Mouse (Mus musculus): ENCODE results near the gene Tmem252. TPM values are rescaled to one million over a fixed set of nuclear protein-coding genes. Genes with fewer than 3 reads are reported as not detected.

Tmem252 gene
- polyA plus RNA-seq (2017; shearing (Covaris generic)), result not detected

DNA sequence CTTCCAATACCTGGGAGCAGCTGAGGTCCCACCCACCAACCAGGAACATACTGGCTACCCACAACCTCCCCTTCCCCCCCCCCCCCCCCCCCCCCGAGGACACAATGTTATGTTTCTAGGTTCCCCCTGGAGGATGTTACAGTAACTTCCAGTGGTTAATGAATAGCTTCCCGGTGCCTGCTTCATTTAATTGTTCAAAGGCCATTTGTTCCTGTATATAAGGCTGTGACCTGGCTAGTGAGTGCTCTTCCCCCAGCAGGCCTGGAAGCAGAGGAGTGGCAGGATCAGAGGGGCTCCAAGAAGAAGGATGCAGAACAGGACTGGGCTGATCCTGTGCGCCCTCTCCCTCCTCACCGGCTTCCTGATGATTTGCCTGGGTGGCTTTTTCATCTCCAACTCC, at the start of gene Tmem252:
Tmem252 (plus strand) TSS at position 247 of the 400 bp plus-strand sequence.

Other genes with a start within 250 kb of the Tmem252 start
- gene Fam122a, start 196.7 kb upstream of the Tmem252 start, polyA plus RNA-seq (2017; shearing (Covaris generic)), result 6.3 TPM
- gene Pip5k1b, start 118.1 kb upstream of the Tmem252 start, polyA plus RNA-seq (2017; shearing (Covaris generic)), result 6.9 TPM
- not detected for gene Pgm5, start 187.8 kb downstream of the Tmem252 start, polyA plus RNA-seq (2017; shearing (Covaris generic))
- 203 TPM for gene Gm10053, start 201.7 kb downstream of the Tmem252 start, polyA plus RNA-seq (2017; shearing (Covaris generic))
- not detected for gene Foxd4, start 227.2 kb downstream of the Tmem252 start, polyA plus RNA-seq (2017; shearing (Covaris generic))

All from CD4-positive, CD25-positive, alpha-beta regulatory T cell, adult 9 weeks (primary cell).